Mouse (Mus musculus) hindbrain, embryonic 14.5 days (tissue): ENCODE results near the gene Stxbp3. TPM values are rescaled to one million over a fixed set of nuclear protein-coding genes. Genes with fewer than 3 reads are reported as not detected.

ENCODE experiments used
- ATAC-seq: fragments of 200-750 bp; cut with Nextera tagmentation; 2 replicates; pipeline ENCODE4 v1.8.0; 2017; ENCODE audit warnings: moderate number of reproducible peaks, mild to moderate bottlenecking, moderate TSS enrichment, moderate library complexity; ENCODE audit not compliant: low FRiP score
- DNase-seq: peaks from one replicate; pipeline ENCODE4 v3.0.0-alpha.2; 2015; ENCODE audit warnings: low spot score
- H3K27ac ChIP-seq: fragments of 300-500 bp; sonication (generic); 2 replicates; pipeline ENCODE4 v1.5.1; 2014; ENCODE audit warnings: mild to moderate bottlenecking, moderate library complexity
- H3K27me3 ChIP-seq: fragments of 300-500 bp; sonication (generic); 2 replicates; pipeline ENCODE4 v1.6.1; 2014; ENCODE audit warnings: mild to moderate bottlenecking, low read length, mixed read lengths; ENCODE audit not compliant: control insufficient read depth, insufficient read depth
- H3K36me3 ChIP-seq: fragments of 300-500 bp; sonication (generic); replicated peaks from 2 replicates; pipeline ENCODE4 v1.6.1; 2014; ENCODE audit not compliant: control insufficient read depth, insufficient read depth
- H3K4me1 ChIP-seq: fragments of 300-500 bp; sonication (generic); replicated peaks from 2 replicates; pipeline ENCODE4 v1.6.1; 2014; ENCODE audit warnings: antibody characterized with exemption, low read length, mixed read lengths; ENCODE audit not compliant: control insufficient read depth, insufficient read depth
- H3K4me2 ChIP-seq: fragments of 300-500 bp; sonication (generic); replicated peaks from 2 replicates; pipeline ENCODE4 v1.6.1; 2014; ENCODE audit warnings: mild to moderate bottlenecking, moderate library complexity
- H3K4me3 ChIP-seq: fragments of 300-500 bp; sonication (generic); replicated peaks from 2 replicates; pipeline ENCODE4 v1.5.1; 2014; ENCODE audit warnings: mild to moderate bottlenecking, low read length
- H3K9ac ChIP-seq: fragments of 300-500 bp; sonication (generic); 2 replicates; pipeline ENCODE4 v1.6.1; 2014
- H3K9me3 ChIP-seq: fragments of 300-500 bp; sonication (generic); 2 replicates; pipeline ENCODE4 v1.6.1; 2016; ENCODE audit warnings: low read length; ENCODE audit not compliant: control insufficient read depth
- WGBS: fragments of 180-500 bp; shearing (Covaris S2); extraction: QIAGEN DNeasy Blood & Tissue Kit; methylation state at CpG from one replicate; pipeline ENCODE4 v1.1.7; 2014; 5-methylcytosine and 5-hydroxymethylcytosine counted together
- polyA plus RNA-seq: library from polyadenylated mRNA; unstranded; fragments of >200 nt; fragmentation: Nextera tagmentation; extraction: Ambion mirVana; gene quantifications from 2 replicates; pipeline ENCODE4 v1.2.1, GENCODE M21; 2014

Gene Stxbp3
- polyA plus RNA-seq, 1 experiment from 2014 or later: 14.5 TPM

DNA sequence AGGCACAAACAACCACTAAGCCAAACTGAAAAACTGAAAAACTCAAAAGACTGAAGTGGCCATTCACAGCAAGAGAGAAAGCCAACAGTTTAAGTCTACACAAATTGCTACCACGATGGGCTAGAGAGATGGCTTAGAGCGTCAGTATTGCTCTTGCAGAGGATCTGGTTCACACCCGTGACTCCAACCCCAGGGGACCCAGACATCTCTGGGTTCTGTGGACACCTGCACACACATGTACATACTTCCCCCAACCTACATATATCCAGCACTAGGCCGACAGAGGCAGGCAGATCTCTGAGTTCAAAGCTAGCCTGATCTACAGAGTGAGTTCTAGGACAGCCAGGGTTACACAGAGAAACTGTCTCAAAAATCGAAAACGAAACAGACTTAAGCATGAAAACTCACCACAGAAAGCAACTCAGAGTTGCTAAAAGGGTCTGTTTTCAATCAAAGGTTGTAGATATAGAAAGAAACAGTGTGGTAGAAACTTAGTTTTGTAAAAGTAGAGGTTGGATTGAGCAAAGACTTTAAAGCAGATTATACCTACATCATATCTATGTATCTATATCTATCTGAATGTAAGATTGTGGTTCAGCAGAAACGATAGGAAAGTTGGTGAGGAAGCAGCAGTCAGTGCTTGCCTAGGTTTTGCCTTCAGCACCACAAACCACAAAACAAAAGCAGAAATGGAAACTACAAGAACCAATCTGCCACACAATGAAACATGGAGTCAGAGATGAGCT, 44.6 kb downstream of the Stxbp3 start:
- DNase-seq (no peak), ATAC-seq (no peak)
- WGBS: 92% methylated on average over 7 of the region's 7 CpGs
- Histone ChIP-seq H3K9me3 (no peaks in the 10 kb centered on the region), H3K4me1 (no peaks in the 10 kb centered on the region), H3K4me2 (no peak overlapping the region), H3K9ac (no peak overlapping the region), H3K27ac (no peak overlapping the region), H3K4me3 (no peak overlapping the region), H3K36me3 (peaks cover 19% of the 10 kb centered on the region), H3K27me3 (no peaks in the 10 kb centered on the region)

DNA sequence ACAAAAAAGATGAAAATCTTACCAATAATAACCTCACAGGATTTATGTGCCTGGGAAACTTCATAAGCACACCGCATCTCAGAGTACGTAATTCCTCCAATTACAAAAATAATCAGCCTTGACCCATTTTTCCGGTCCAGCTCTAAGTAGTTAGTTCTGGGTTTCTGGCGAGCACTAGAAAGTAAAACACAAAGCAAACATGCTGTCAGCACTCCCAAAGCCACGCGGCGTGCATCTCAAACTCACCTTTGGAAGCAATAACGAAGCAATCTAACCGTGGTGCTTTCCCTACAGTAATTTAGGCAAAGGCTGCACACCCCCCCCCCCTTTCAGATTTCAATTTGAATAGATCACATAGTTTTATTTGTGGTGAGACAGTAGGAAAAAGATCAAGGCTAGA, 45.5 kb downstream of the Stxbp3 start:
- no peak overlapping the region for H3K9ac ChIP-seq
- no peak overlapping the region for H3K27ac ChIP-seq
- no peaks in the 10 kb centered on the region for H3K9me3 ChIP-seq
- H3K36me3 ChIP-seq: peaks cover 11% of the 10 kb centered on the region
- no peaks in the 10 kb centered on the region for H3K27me3 ChIP-seq
- DNase-seq (no peak), ATAC-seq (no peak)
- H3K4me1 ChIP-seq: no peaks in the 10 kb centered on the region
- no peak overlapping the region for H3K4me2 ChIP-seq
- no peak overlapping the region for H3K4me3 ChIP-seq
- WGBS: 92% methylated on average over 9 of the region's 9 CpGs

DNA sequence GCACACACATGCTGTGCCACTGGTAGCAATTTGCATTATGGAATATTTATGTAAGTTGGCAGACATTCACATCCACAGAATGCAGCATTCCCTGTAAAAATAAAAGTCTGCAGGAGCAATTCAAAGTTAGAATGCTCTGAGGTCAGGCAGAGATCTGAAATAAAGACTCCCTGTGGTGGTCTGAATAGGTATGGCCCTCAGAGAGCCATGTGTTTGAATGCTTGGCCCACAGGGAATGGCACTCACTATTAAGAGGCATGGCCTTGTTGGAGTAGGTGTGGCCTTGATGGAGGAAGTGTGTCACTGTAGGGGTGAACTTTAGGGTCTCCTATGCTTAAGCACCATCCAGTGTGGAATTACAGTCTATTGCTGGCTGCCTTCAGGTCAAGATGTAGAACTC, 47.9 kb downstream of the Stxbp3 start:
- Histone ChIP-seq H3K4me2 (no peak overlapping the region), H3K9ac (no peak overlapping the region), H3K9me3 (no peaks in the 10 kb centered on the region), H3K36me3 (no peaks in the 10 kb centered on the region; the same call in 1 of the 2 replicates), H3K27ac (no peak overlapping the region), H3K4me1 (no peaks in the 10 kb centered on the region), H3K4me3 (no peak overlapping the region), H3K27me3 (no peaks in the 10 kb centered on the region)
- DNase-seq (no peak), ATAC-seq (no peak)

DNA sequence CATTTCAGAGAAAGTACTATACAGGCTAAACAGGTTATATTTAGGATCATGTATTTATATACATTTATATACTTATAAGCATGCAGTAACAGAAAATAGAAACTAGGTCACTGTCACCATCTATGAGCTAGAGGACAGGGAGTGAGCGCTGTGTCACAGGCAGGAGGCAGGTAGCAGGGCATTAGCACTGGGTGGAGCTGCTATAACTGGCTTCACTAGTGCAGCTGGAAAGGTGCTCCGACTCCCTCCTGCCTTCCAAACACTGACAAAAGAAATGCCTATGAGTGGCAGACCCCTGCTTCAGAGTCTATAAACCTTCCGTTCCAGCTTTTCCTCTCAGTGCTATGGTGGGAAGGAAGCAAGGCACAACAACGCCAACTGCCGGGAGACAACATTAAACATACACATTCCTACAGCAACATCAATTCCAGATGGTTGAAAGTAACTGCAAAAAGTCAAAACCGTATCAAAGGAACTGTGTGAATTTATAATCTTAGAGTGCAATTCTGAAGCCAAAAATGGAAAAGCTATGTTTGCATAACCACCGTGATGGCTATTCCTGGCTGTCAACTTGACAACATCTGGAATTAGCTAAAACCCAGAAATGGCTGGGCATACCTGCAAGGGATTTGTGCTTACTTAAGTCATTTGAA, 49.1 kb downstream of the Stxbp3 start:
- 92% methylated on average over 7 of the region's 7 CpGs for WGBS

DNA sequence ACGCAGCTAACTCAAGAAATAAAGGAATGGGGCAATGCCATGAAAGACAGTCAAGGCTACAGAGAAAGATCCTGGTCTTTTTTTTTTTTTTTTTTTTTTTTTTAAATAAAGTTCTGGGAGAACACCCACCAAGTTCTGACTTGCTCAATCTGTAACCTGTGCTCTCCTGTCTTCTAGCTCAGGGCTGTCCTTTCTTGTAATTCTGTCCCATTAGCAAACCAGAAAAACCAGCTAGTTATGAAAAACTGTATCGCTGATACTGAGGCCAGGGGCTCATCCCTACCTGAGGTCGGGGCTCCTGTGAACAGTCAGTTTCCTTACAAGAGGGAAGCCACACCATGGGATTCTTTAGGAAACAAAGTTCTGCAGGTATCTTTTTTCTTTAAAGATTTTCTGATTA, 49.8 kb downstream of the Stxbp3 start:
- H3K4me1 ChIP-seq: no peaks in the 10 kb centered on the region
- no peak overlapping the region for H3K9ac ChIP-seq
- ATAC-seq (no peak), DNase-seq (no peak)
- 83% methylated on average over 3 of the region's 3 CpGs for WGBS
- H3K27me3 ChIP-seq: no peaks in the 10 kb centered on the region
- no peak overlapping the region for H3K4me3 ChIP-seq
- H3K4me2 ChIP-seq: no peak overlapping the region
- no peak overlapping the region for H3K27ac ChIP-seq
- no peaks in the 10 kb centered on the region; the same call in 1 of the 2 replicates for H3K36me3 ChIP-seq
- H3K9me3 ChIP-seq: no peaks in the 10 kb centered on the region

More for the DNA sequence above, 49.1 kb downstream of the Stxbp3 start:
- no peak overlapping the region for H3K4me2 ChIP-seq
- H3K9me3 ChIP-seq: no peaks in the 10 kb centered on the region
- no peak for DNase-seq
- no peaks in the 10 kb centered on the region for H3K27me3 ChIP-seq
- no peak for ATAC-seq
- no peak overlapping the region for H3K27ac ChIP-seq
- no peak overlapping the region for H3K4me3 ChIP-seq
- H3K9ac ChIP-seq: no peak overlapping the region
- no peaks in the 10 kb centered on the region; the same call in 1 of the 2 replicates for H3K36me3 ChIP-seq
- no peaks in the 10 kb centered on the region for H3K4me1 ChIP-seq

DNA sequence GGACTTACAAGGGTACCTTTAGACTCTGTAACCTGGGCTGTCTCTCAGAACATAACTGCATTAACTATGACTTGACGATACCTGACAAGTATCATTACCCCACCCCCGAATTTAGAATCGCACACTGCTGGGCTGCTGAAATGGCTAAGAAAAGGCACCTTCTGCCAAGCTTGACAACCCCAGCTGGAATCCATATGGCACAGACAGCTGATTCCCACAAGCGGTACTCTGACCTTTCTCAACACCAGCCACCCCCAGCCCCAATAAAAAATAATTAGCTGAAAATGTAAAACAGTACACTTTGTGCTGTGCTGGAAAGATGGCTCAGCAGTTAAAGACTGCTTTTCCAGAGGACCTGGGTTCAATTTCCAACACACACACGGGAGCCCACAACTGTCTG, 51.0 kb downstream of the Stxbp3 start:
- H3K4me2 ChIP-seq: no peak overlapping the region
- no peak overlapping the region for H3K27ac ChIP-seq
- 62% methylated on average over 5 of the region's 5 CpGs for WGBS
- no peaks in the 10 kb centered on the region for H3K27me3 ChIP-seq
- no peak overlapping the region for H3K4me3 ChIP-seq
- H3K4me1 ChIP-seq: no peaks in the 10 kb centered on the region
- DNase-seq: no peak
- H3K9me3 ChIP-seq: peaks cover 4% of the 10 kb centered on the region; the same call in 1 of the 2 replicates
- H3K9ac ChIP-seq: no peak overlapping the region
- no peaks in the 10 kb centered on the region; the same call in 1 of the 2 replicates for H3K36me3 ChIP-seq
- ATAC-seq: no peak

DNA sequence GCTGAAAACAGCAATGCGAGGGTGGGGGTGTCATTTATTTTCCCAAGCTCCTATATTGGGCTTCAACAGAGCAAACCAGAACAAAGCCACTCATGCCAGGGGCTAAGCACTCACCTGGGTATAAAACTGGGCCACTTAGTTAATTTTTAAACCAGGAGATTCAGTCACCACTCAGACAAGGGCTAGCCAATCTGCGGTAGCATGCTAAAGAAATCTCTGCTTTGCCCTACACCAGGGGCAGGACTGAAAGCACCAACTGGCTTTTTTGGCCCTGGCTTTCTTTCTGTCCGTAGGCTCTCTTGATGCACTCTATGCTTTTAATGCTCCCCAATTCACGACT, 51.9 kb downstream of the Stxbp3 start:
- no peaks in the 10 kb centered on the region for H3K27me3 ChIP-seq
- no peak overlapping the region for H3K9ac ChIP-seq
- H3K4me1 ChIP-seq: no peaks in the 10 kb centered on the region
- H3K4me3 ChIP-seq: no peak overlapping the region
- no peak for DNase-seq
- no peak for ATAC-seq
- no peak overlapping the region for H3K4me2 ChIP-seq
- no peaks in the 10 kb centered on the region; the same call in 1 of the 2 replicates for H3K36me3 ChIP-seq
- WGBS: 92% methylated on average over 4 of the region's 4 CpGs
- peaks cover 4% of the 10 kb centered on the region; the same call in 1 of the 2 replicates for H3K9me3 ChIP-seq
- H3K27ac ChIP-seq: no peak overlapping the region

DNA sequence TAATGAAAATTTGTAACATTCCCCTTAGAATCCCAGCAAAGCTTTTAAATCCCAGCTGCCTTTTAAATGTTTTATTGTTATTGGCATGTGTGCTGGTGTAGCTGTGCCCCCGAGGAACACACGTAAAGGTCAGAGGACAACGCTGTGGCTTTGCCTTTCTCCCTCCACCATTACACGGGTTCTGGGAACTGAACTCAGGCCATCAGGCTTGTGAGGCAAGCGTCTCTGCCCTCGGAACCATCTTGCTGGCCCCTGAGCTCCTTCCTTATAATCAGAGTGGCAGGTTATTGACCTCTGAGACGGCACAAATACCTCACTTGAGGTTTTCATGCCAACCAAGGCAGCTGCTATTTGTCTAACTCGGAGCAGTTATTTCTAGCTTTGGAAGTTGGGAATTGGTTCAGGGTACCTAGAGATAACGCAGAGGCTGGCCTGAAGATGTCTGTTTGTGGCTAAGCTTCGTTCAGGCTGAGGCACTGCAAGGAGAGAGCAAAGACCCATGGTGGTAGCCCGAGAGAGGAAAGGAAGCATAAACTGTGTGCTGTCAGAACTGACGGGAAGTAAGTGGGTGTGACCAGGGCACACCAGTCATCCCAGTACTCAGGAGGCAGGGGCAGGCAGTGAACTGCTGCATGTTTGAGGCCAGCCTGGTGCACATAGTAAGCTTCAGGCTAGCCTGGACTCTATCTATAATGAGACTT, 52.4 kb downstream of the Stxbp3 start:
- ATAC-seq (no peak), DNase-seq (no peak)
- Histone ChIP-seq H3K9ac (no peak overlapping the region), H3K27me3 (no peaks in the 10 kb centered on the region), H3K4me1 (no peaks in the 10 kb centered on the region), H3K27ac (no peak overlapping the region), H3K4me2 (no peak overlapping the region), H3K9me3 (peaks cover 4% of the 10 kb centered on the region; the same call in 1 of the 2 replicates), H3K4me3 (no peak overlapping the region), H3K36me3 (no peaks in the 10 kb centered on the region)
- WGBS: 80% methylated on average over 12 of the region's 12 CpGs

DNA sequence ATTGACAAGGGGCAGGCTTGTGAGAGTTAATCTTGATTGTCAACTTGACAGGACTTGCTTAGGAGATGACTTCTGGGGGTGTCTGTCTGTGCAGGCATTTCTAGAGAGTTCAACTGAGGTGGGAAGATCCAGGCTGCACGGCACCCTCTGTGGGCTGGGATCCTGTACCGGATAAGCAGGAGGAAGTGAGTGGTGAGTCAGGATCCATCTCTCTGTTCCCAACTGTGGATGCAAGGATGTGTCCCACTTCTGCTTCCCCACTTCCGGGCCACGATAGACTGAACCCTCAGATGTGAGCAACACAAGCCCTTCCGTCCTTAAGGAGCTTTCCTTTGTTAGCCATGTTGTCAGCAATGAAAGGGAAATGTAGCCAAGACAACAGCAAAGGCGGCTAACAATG, 53.8 kb downstream of the Stxbp3 start:
- Histone ChIP-seq H3K27me3 (no peaks in the 10 kb centered on the region), H3K4me2 (no peak overlapping the region), H3K9me3 (peaks cover 4% of the 10 kb centered on the region; the same call in 1 of the 2 replicates), H3K27ac (no peak overlapping the region), H3K4me1 (no peaks in the 10 kb centered on the region), H3K36me3 (no peaks in the 10 kb centered on the region), H3K9ac (no peak overlapping the region), H3K4me3 (no peak overlapping the region)
- ATAC-seq (no peak), DNase-seq (no peak)
- 68% methylated on average over 6 of the region's 6 CpGs for WGBS
